Mouse (Mus musculus): Measurements from ENCODE around the gene B3glct. TPM values are rescaled to one million over a fixed set of nuclear protein-coding genes. Genes with fewer than 3 reads are reported as not detected.

The B3glct gene
- polyA plus RNA-seq, 1 experiment from 2014 or later, result 11.4 TPM

DNA sequence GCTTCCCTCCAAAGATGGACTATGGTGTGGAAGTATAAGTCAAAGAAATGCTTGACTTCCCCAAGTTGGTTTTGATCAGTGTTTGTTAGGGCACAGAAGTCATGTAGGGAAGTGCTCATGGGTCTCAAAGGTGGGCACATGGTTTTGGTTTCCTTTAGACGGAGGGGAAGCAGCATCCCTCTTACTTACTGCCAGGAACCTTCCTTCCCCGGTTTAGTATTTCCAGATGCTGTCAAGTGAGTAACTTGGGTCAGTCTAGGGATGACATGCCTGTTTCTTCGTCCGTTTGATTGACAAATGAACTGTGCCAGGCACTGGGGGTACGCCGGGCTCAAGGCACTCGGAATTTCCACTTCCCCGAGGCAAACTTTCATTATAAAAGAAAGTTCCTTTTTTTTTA, 89.1 kb downstream of the B3glct start:
- Histone ChIP-seq H3K4me3 (ENCODE audit: low read length) (no peak overlapping the region), H3K9ac (ENCODE audit: low read depth, low read length) (no peak overlapping the region), H3K4me2 (ENCODE audit: low read depth, low read length) (no peak overlapping the region), H3K4me1 (ENCODE audit: control insufficient read depth, insufficient read depth, low read length) (no peaks in the 10 kb centered on the region), H3K36me3 (ENCODE audit: control insufficient read depth, insufficient read depth, low read length) (no peaks in the 10 kb centered on the region), H3K27me3 (replicated peaks; ENCODE audit: control insufficient read depth, insufficient read depth, low read length) (no peaks in the 10 kb centered on the region), H3K27ac (ENCODE audit: low read length) (no peak overlapping the region), H3K9me3 (ENCODE audit: control insufficient read depth, low read length) (no peaks in the 10 kb centered on the region)
- ATAC-seq, result no peak
- 86% methylated on average over 8 of the region's 8 CpGs for WGBS

DNA sequence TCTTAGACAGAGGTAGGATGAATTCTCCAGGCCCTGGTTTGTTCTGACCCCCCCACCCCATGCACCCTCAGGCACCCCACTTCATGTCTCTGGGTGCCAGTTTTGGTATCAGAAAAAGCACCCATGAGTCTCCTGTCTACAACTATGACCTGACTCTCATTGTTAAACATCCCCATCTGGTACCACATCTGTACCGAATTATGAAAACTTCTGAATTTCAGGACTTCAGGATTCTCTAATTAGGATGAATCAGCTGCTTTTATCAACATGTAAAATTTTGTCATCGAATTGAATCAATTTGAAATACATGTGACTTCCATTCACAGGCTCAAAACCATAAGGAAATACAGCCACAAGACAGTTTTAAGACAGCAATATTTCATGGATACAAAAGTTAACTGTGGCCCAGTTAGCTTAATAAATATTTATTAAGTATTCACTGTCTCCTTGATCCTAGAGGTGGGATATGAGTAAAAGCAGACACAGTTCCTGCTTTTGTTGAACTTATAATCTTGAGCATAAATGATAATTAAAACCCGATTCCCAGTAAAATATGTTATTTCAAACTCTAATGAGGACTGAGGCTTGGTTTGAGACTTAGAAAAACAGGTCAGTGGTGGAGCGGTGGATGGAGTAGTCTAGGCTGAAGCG, 89.7 kb downstream of the B3glct start:
- ATAC-seq, result no peak
- WGBS, result 64% methylated on average over 5 of the region's 5 CpGs
- Histone ChIP-seq H3K27me3 (replicated peaks; ENCODE audit: control insufficient read depth, insufficient read depth, low read length) (no peaks in the 10 kb centered on the region), H3K9ac (ENCODE audit: low read depth, low read length) (no peak overlapping the region), H3K36me3 (ENCODE audit: control insufficient read depth, insufficient read depth, low read length) (no peaks in the 10 kb centered on the region), H3K4me2 (ENCODE audit: low read depth, low read length) (no peak overlapping the region), H3K4me3 (ENCODE audit: low read length) (no peak overlapping the region), H3K9me3 (ENCODE audit: control insufficient read depth, low read length) (no peaks in the 10 kb centered on the region), H3K4me1 (ENCODE audit: control insufficient read depth, insufficient read depth, low read length) (no peaks in the 10 kb centered on the region), H3K27ac (ENCODE audit: low read length) (no peak overlapping the region)

GRCm38 (mm10) chr5:149769666-149770065, 91.6 kb downstream of the B3glct start:
- no peaks in the 10 kb centered on the region for H3K36me3 ChIP-seq (ENCODE audit: control insufficient read depth, insufficient read depth, low read length)
- H3K27me3 ChIP-seq (replicated peaks; ENCODE audit: control insufficient read depth, insufficient read depth, low read length), result no peaks in the 10 kb centered on the region
- no peak overlapping the region for H3K4me2 ChIP-seq (ENCODE audit: low read depth, low read length)
- no peak overlapping the region for H3K9ac ChIP-seq (ENCODE audit: low read depth, low read length)
- no peak overlapping the region for H3K4me3 ChIP-seq (ENCODE audit: low read length)
- no peak overlapping the region for H3K27ac ChIP-seq (ENCODE audit: low read length)
- 88% methylated on average over 8 of the region's 8 CpGs for WGBS
- no peaks in the 10 kb centered on the region for H3K9me3 ChIP-seq (ENCODE audit: control insufficient read depth, low read length)
- no peaks in the 10 kb centered on the region for H3K4me1 ChIP-seq (ENCODE audit: control insufficient read depth, insufficient read depth, low read length)
- no peak for ATAC-seq

DNA sequence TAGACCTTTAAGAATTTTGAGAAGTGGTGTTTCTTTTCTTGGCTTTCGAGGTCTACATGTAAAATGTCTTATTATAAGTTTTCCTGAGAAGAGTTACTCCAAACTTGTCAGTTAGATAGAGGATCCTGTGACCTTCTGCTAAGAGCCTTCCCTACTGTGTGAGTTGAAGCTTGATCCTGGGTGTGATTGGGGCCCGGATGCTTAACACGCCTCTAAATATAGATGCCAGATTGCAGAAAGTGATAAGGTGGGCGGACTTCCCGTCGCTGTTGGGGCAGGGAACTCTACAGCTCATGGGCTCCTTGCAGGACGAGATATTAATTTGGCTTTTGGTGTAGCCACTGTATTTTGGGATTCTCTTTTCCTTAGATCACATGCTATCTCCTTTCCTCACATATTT, 98.0 kb downstream of the B3glct start:
- H3K27ac ChIP-seq (ENCODE audit: low read length), result no peak overlapping the region
- peaks cover 4% of the 10 kb centered on the region; the same call in 1 of the 2 replicates for H3K9me3 ChIP-seq (ENCODE audit: control insufficient read depth, low read length)
- WGBS, result 84% methylated on average over 7 of the region's 7 CpGs
- ATAC-seq, result no peak
- no peak overlapping the region for H3K4me3 ChIP-seq (ENCODE audit: low read length)
- H3K4me2 ChIP-seq (ENCODE audit: low read depth, low read length), result no peak overlapping the region
- H3K27me3 ChIP-seq (replicated peaks; ENCODE audit: control insufficient read depth, insufficient read depth, low read length), result no peaks in the 10 kb centered on the region
- no peaks in the 10 kb centered on the region for H3K36me3 ChIP-seq (ENCODE audit: control insufficient read depth, insufficient read depth, low read length)
- no peaks in the 10 kb centered on the region for H3K4me1 ChIP-seq (ENCODE audit: control insufficient read depth, insufficient read depth, low read length)
- no peak overlapping the region for H3K9ac ChIP-seq (ENCODE audit: low read depth, low read length)

GRCm38 (mm10) chr5:149779740-149780139, 101.7 kb downstream of the B3glct start:
- Histone ChIP-seq H3K27me3 (replicated peaks; ENCODE audit: control insufficient read depth, insufficient read depth, low read length) (no peaks in the 10 kb centered on the region), H3K9ac (ENCODE audit: low read depth, low read length) (no peak overlapping the region), H3K4me1 (ENCODE audit: control insufficient read depth, insufficient read depth, low read length) (no peaks in the 10 kb centered on the region), H3K27ac (ENCODE audit: low read length) (no peak overlapping the region), H3K36me3 (ENCODE audit: control insufficient read depth, insufficient read depth, low read length) (no peaks in the 10 kb centered on the region), H3K4me3 (ENCODE audit: low read length) (no peak overlapping the region), H3K4me2 (ENCODE audit: low read depth, low read length) (no peak overlapping the region), H3K9me3 (ENCODE audit: control insufficient read depth, low read length) (peaks cover 4% of the 10 kb centered on the region; the same call in 1 of the 2 replicates)
- ATAC-seq, result no peak
- 94% methylated on average over 6 of the region's 6 CpGs for WGBS

DNA sequence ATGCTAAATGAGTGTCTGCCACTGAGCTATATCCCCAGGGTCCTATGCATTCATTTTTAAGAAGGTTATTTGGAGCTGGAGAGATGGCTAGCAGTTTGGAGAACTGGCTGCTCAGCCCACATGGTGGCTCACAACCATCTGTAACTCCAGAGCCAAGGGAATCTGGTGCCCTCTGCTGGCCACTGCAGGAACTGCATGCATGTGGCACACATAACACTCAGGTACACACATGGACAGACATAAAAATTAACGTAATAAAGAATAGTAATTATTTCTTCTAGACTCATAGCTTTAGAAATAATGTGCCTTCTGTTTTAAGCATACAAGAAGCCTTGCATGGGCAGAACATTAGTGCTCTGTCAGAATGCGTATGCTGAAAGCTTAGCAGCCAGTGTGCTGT, 102.4 kb downstream of the B3glct start:
- 93% methylated on average over 2 of the region's 2 CpGs for WGBS
- Histone ChIP-seq H3K36me3 (ENCODE audit: control insufficient read depth, insufficient read depth, low read length) (no peaks in the 10 kb centered on the region), H3K27ac (ENCODE audit: low read length) (no peak overlapping the region), H3K27me3 (replicated peaks; ENCODE audit: control insufficient read depth, insufficient read depth, low read length) (no peaks in the 10 kb centered on the region), H3K4me3 (ENCODE audit: low read length) (no peak overlapping the region), H3K9ac (ENCODE audit: low read depth, low read length) (no peak overlapping the region), H3K4me1 (ENCODE audit: control insufficient read depth, insufficient read depth, low read length) (no peaks in the 10 kb centered on the region), H3K9me3 (ENCODE audit: control insufficient read depth, low read length) (peaks cover 4% of the 10 kb centered on the region; the same call in 1 of the 2 replicates), H3K4me2 (ENCODE audit: low read depth, low read length) (no peak overlapping the region)
- no peak for ATAC-seq

DNA sequence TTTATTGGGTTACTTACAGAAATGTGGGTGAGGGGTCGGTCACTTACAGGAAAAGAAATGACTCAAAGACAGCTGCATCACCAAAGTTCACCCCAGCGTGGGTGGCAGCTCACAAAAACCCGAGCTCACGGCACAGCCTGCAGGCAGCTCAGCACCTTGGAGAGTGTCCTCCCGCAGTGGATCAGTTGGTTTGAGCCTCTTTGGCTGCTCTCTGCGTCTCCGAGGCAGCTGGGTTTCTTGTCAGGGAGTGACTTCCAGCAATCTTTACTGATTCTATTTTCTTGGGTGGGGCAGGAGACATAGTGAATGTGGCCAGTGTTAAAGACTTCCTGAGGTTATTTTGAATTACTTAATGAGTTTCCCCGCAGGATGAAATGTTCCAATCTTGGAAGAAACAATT, 112.1 kb downstream of the B3glct start:
- Histone ChIP-seq H3K4me3 (ENCODE audit: low read length) (no peak overlapping the region), H3K4me1 (ENCODE audit: control insufficient read depth, insufficient read depth, low read length) (no peaks in the 10 kb centered on the region), H3K27ac (ENCODE audit: low read length) (no peak overlapping the region), H3K27me3 (replicated peaks; ENCODE audit: control insufficient read depth, insufficient read depth, low read length) (no peaks in the 10 kb centered on the region), H3K36me3 (ENCODE audit: control insufficient read depth, insufficient read depth, low read length) (no peaks in the 10 kb centered on the region), H3K4me2 (ENCODE audit: low read depth, low read length) (no peak overlapping the region), H3K9ac (ENCODE audit: low read depth, low read length) (no peak overlapping the region), H3K9me3 (ENCODE audit: control insufficient read depth, low read length) (no peaks in the 10 kb centered on the region; the same call in 1 of the 2 replicates)
- no peak for ATAC-seq
- 29% methylated on average over 8 of the region's 8 CpGs for WGBS

- H3K27me3 ChIP-seq (replicated peaks; ENCODE audit: control insufficient read depth, insufficient read depth, low read length), result no peaks in the 10 kb centered on the region
- no peaks in the 10 kb centered on the region for H3K9me3 ChIP-seq (ENCODE audit: control insufficient read depth, low read length)
- no peak overlapping the region for H3K9ac ChIP-seq (ENCODE audit: low read depth, low read length)
- H3K4me2 ChIP-seq (ENCODE audit: low read depth, low read length), result no peak overlapping the region
- no peak overlapping the region for H3K4me3 ChIP-seq (ENCODE audit: low read length)
- no peaks in the 10 kb centered on the region for H3K36me3 ChIP-seq (ENCODE audit: control insufficient read depth, insufficient read depth, low read length)
- H3K27ac ChIP-seq (ENCODE audit: low read length), result no peak overlapping the region
- ATAC-seq, result no peak
- H3K4me1 ChIP-seq (ENCODE audit: control insufficient read depth, insufficient read depth, low read length), result no peaks in the 10 kb centered on the region; the same call in 1 of the 2 replicates
- WGBS, result 73% methylated on average over 2 of the region's 2 CpGs
These were observed 132.0 kb downstream of the B3glct start for GRCm38 (mm10) chr5:149810071-149810470.

DNA sequence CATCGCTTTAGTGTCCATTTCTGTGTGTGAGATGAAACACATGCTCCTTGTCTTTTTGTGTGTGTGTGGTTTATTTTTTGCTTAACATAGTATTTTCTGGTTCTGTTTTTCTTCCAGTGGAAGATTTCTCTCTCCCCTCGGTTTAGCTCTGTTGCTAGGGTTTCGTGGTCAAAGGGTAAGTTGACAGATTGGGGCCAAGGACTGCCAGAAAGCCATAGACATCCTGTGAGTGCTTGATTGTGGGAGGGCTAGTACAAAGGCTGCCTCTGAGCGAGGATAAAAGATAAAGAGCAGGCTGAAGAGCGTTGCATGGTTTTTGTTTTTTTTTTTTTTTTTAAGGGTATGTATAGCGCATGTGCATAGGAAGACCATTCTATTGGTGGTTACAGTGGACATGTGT, 133.8 kb downstream of the B3glct start:
- no peak overlapping the region for H3K27ac ChIP-seq (ENCODE audit: low read length)
- no peak overlapping the region for H3K4me3 ChIP-seq (ENCODE audit: low read length)
- H3K9ac ChIP-seq (ENCODE audit: low read depth, low read length), result no peak overlapping the region
- no peaks in the 10 kb centered on the region for H3K9me3 ChIP-seq (ENCODE audit: control insufficient read depth, low read length)
- 31% methylated on average over 6 of the region's 6 CpGs for WGBS
- H3K27me3 ChIP-seq (replicated peaks; ENCODE audit: control insufficient read depth, insufficient read depth, low read length), result no peaks in the 10 kb centered on the region
- H3K4me2 ChIP-seq (ENCODE audit: low read depth, low read length), result 0 out of 2 replicates have a peak overlapping the region, but pooled peaks have one; percentile 21
- ATAC-seq, result peak; percentile 93
- no peaks in the 10 kb centered on the region for H3K36me3 ChIP-seq (ENCODE audit: control insufficient read depth, insufficient read depth, low read length)
- H3K4me1 ChIP-seq (ENCODE audit: control insufficient read depth, insufficient read depth, low read length), result no peaks in the 10 kb centered on the region; the same call in 1 of the 2 replicates

Data from intestine, embryonic 16.5 days (tissue).